Mouse (Mus musculus): Measurements from ENCODE around the gene Ublcp1.

The Ublcp1 gene

DNA sequence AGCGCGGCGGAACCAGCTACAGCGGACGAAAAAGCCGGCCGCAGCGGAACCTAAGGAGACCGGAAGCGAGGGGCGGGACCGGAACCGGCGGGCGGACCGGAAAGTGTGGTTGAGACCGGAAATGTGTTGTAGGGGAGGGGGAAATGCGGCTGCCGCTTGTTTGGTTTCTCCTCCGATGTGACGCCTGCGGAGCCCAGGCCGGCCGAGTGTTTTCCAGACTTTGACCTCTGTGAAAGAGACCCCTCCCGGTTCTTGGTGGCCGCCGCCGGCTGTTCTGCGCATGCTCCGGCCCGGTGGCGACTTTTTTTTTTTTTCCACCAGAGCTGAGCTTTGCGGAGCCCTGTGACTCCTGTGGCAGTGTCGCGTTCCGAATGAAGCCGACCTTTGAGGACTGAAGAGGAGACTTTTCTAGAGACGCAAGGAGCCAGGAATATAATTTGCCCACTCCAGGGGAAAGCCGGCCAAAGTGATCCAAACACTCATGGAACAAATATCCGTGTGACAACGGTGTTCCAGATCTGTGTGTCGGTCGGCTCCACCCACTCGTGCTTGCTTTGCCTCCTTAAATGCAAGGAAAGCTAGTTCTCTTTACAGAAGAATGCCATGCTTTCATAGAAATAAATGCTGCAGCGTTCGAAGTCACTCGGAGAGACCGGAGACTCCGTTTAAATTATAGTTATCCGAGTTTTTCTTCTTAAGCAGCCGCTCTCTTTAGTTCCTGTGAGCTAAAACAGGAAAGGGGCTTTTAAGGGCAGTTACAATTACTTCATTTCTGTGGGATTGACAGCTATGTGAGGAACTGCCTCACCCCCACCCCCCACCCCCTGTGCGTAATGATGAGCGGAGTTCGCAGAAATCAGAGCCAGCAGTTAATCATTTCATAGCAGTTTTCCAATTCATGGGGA, at the start of gene Ublcp1:
Ublcp1 (minus strand) TSS at position 67 of the 905 bp plus-strand sequence.
- DNase-seq = peak; percentile 97

DNA sequence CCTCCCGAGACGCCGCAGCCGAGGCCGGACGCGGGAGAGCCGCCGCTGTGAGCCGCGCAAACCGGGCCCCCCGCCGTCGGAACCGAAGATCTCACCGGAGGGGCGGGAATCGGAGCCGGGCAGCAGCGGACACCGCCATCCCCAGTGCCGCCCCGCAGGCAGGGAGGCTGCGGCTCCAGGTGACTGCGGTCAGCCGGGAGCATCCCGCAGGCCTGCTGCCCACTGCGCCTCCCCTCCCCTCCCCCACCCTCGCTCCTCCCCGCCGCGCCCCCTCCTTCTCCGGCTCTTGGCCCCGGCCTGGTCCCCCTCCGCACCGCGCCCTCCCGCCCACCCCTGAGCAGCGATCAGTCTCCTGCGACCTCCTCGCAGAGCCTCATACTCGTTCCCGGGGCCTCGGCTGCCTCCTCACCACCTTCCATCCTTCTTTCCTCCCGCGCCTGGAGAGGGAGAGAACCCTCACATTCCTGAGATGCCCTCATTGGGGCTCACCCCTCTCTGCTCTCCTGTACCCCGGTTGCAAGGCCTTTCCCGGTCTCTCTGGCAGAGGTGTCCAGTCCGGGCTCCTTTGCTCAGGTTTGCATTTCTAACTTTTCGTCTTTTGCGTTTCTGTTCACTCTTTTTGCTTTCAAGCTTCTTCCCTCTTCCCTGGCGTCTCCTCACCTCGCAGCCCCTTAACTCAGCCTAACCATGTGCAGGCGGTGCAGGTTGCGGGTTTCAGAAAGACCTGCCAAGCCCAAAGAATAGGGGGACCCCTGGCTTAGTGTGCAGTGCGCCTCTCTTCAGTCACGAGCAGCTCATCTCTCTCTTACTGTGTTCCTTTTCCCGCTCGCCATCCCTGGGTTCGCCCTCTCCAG, 49.0 kb upstream of the Ublcp1 start:
- peak; percentile 55 to 73 for DNase-seq

DNA sequence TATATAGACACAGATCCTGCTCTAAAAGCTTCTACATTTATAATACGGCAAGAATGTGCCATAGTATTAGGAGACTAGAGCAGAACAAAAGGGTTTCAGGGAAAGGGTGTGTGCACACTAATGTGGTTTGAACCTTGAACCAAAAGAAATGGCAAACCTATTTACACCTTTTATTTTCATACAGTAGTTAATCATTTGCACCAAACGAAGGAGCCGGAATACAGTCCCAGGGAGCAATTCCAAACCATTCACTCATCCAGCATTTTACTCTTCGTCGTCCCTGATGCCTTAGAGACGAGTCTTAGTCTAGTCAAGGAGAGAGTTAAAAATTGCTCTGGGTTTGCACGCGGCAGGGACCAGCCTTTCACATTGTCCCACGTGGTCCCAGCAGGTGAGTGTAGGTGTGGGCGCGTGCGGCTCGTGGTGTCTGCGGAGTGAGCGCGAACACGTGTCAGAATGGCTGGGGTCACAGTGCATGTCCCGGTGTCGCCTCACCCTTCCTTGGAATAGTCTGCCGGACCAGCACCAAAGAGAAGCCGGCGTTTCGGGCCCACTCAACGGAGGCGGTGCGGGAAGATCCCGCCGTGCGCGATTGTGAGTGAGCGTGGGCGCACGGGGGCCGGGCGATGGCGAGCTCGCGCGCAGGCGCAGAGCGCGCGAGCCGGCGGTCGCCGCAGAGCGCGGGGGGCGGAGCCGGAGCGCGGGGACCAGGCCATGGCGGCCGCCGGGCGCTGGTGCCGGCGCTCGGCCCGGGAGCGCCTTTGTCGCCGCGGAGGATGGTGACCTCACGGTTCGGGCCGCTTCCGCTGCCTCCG, 48.2 kb upstream of the Ublcp1 start, which contains the start of gene Rnf145:
Rnf145 (plus strand) TSS at position 684 of the 815 bp plus-strand sequence.
- DNase-seq = peak; percentile 86 to 88

- DNase-seq = peak; percentile 23 to 39
These were observed 47.4 kb upstream of the Ublcp1 start for GRCm38 (mm10) chr11:44517561-44518280.

GRCm38 (mm10) chr11:44516362-44516761, 46.1 kb upstream of the Ublcp1 start:
- DNase-seq = no peak

- no peak for DNase-seq
These were observed 44.4 kb upstream of the Ublcp1 start for GRCm38 (mm10) chr11:44514666-44515065.

DNA sequence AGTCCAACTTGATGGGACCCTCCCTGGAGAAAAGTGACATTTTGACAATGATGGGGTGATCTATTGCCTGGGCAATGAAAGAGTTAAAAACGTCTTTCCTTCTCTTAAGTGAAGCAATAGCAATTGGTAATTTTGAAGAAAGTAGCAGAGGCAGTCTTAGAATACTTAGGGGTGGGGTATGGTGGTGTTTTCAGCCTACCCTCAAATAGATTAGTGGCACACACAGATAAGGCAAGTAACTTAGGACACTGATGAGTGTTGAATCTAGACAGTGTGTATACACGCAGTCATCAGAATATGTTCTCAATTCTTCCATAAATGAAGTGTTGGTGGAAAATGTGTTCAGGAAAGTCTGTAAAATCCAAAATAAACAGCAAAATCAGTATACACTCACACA, 42.7 kb upstream of the Ublcp1 start:
- DNase-seq = no peak

GRCm38 (mm10) chr11:44512044-44513025, 42.0 kb upstream of the Ublcp1 start:
- DNase-seq = no peak

GRCm38 (mm10) chr11:44510371-44510770, 40.1 kb upstream of the Ublcp1 start:
- DNase-seq = no peak

DNA sequence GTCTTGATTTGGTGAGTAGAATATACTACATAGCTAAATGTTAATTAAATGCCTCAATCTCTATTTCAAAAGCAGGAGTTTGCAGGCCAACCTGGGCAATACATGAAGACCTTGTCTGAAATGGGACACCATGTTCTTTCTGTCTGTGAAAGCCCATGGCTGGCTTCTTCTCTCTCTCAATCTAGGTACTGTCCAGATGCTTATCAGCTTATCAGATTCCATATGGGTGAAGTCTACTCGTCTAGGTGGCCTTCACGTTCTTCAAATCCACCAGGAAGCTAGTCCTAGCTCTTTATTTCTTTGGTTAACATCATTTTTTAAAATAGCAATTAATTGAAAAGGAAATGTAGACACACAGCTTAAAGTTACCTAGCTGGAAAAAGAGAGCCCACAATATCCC, 39.6 kb upstream of the Ublcp1 start:
- no peak for DNase-seq

DNA sequence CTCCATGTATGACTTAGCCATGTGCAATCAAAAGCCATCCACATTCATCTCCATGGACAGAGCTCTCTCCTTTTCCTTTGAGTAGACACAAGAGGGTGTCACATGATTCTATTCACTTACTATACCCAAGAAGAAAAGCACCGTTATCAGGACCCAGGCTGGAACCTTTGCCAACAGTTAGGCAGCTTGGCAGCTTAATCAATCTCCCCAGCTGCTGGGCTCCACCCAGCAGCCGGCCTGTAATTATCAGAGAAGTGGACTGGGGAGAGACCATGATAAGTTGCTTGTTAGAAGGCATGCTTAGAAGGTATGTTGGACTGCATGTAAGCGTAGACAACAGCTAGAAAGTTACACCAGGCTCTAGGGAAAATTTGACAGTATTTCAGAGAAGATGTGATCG, 38.6 kb upstream of the Ublcp1 start:
- DNase-seq = no peak

- DNase-seq = no peak
These were observed 34.5 kb upstream of the Ublcp1 start for GRCm38 (mm10) chr11:44504761-44505160.

- DNase-seq = no peak
These were observed 33.8 kb upstream of the Ublcp1 start for GRCm38 (mm10) chr11:44504146-44504545.

- DNase-seq = no peak
These were observed 32.6 kb upstream of the Ublcp1 start for GRCm38 (mm10) chr11:44502931-44503330.

DNA sequence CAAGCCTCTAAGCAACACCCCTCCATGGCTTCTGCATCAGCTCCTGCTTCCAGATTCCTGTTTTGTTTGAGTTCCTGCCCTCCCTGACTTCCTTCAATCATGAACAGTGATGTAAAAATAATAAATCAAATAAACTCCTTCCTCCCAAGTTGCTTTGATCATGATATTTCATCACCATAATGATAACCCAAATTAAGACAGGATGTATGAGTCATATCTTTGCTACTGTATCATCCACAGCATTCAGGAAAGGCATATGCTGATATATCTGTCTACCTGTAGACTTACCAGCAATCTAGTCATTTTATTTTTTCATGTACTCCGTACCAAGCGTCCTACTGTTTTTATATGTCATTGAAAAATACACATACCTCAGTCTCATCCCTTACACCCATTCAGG, 31.2 kb upstream of the Ublcp1 start:
- DNase-seq = no peak

DNA sequence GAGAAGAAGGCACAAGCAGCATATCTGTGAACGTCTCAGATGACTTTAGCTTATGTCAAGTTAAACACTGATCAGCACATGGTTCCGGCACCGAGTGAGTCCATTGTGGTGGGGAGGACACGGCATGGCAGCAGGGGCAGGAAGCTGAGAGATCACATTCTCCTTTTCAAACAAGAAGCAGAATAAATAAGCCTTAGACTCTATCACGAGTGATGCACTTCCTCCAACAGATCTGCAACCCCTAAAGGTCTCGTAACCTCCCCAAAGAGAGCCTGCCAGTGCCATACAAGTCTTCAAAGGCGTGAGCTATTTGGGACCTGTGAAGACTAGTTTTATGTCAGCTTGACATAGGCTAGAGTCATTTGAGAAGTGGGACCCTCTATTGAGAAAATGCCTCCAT, 30.7 kb upstream of the Ublcp1 start:
- no peak for DNase-seq

DNA sequence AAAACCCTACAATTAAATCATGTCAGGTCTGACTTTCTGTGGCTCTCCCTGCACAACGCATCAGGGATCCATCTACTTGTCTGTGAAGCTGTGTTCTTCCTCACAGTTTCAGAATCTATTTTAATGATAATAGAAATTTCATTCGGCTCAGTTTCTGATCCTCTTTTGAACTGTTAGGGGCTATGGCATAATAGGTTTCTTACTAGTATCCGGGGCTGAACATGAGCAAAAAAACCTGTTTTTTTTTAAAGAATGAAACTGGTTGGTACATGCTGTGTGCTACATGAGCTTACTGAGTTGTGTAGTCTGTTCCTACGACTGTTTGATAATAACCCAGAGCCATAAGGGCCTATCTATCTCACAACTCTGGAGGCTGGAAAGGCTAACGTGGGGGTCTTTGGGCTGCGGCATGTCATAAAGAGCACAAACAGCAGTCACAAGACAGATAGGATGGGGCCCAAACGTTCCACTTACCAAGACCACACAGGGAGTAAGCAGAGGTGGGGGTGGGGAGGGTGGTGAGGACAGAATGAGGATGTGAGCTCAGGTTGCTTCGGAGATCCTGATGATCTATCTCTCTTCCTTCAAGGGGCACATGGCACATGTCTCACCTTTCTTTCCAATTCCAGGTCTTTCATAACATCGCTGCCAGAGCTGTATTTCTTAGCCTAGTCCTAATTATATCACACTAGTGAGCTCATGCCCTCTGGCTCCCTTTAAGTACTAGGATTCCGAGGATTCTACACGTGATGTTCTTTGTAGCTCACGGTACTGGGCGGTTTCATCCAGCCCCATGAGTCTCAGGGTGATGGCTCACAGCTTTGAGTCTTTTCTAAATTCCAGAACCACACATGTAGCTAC, 28.3 kb upstream of the Ublcp1 start:
- DNase-seq = no peak

DNA sequence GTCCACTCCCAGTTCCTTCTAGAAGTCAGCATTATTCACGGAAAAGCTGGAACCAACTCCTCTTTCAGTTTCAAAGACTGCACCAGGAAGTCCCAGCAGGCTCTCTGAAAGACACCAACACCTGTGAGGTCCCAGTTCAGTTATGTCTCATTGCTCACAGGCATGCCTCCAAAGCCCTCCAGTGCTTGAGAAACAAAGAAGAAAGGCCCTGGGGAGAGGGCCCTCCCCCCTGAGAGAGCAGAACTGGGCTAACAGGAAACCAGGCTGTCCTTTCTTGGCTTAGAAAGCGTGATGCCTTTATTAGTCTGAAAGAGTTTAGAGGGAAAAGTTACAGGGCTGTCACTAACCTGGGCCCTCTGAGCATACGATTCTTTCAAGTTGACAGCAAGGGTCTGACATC, 25.9 kb upstream of the Ublcp1 start:
- DNase-seq = peak in 1 of 2 experiments; percentile 5

DNA sequence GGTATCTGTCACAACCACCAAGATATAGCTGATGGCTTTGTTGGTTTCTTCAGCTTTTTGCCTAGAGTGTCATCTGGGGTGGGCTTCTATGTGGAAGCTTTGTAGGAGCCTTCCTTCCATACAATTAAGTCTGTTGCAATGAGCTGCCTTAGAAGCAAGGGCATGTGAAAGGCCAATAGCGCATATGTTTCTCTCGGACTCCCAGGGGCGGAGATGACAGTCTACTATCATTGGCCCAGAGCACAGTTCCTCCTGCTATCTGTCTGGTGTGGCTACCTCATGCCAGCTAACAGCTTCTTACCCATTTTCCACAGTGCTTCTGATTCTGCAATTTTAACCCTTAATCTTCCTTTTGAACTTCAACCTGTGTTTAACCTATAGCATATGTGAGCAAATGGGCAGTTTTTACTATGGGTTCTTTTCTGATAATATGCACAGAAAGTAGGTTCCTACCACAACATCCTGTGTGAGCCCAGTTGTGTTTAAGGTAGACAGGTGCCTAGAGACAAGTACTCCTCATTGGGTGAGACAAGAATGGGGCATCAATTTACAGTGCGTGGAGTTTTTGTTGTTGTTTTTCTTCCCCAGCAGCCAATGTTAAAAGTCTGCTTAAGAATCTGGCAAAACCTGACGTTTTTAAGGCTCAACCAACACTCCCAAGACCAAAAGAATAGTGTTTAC, 24.5 kb upstream of the Ublcp1 start:
- no peak for DNase-seq
